Mouse (Mus musculus) ES-E14 (cell line): Measurements from ENCODE around the gene Sox1.

Source experiments
- HCFC1 ChIP-seq: IDR thresholded peaks from 2 replicates; pipeline ENCODE4 v1.6.1; 2012; ENCODE audit warnings: low read length, inconsistent platforms, borderline replicate concordance; ENCODE audit not compliant: insufficient read depth
- MAFK ChIP-seq: IDR thresholded peaks from 2 replicates; pipeline ENCODE4 v1.6.1; 2014; ENCODE audit warnings: mild to moderate bottlenecking, low read depth, low read length, inconsistent platforms; ENCODE audit not compliant: insufficient read depth
- ZNF384 ChIP-seq: IDR thresholded peaks from 2 replicates; pipeline ENCODE4 v1.6.1; 2012; ENCODE audit warnings: low read depth, low read length, inconsistent platforms

- TF ChIP-seq ZNF384 (no peak), HCFC1 (no peak), MAFK (no peak)
Observed at GRCm38 (mm10) chr8:12430900-12431737, 36.0 kb downstream of the Sox1 start.
